Mouse (Mus musculus): ENCODE results near the gene Ttc30b. TPM values are rescaled to one million over a fixed set of nuclear protein-coding genes. Genes with fewer than 3 reads are reported as not detected.
A peak's percentile ranks its signal among the peaks of the same experiment; 100 is the strongest.
"Not testable (repeated sequence)": the region's sequence is repeated elsewhere in the genome, so short reads cannot be mapped to it uniquely, and the experiment has no call there.

Ttc30b gene
- 10 to 100 TPM; 14.7 to 15.4 TPM for total RNA-seq (2021)

GRCm38 (mm10) chr2:75938117-75939063 is at the start of gene Ttc30b:
TSS of gene Ttc30b (minus strand) at chr2:75938585.
- intact Hi-C loops (cut with DNase I) = loop anchor here (5.0 kb wide), 1 partner anchor 34 kb away; no protein-coding TSS in a partner anchor
- DNase-seq (ENCODE audit: low spot score) = peak; percentile 54

- DNase-seq (ENCODE audit: low spot score) = no peak
- intact Hi-C loops (cut with DNase I) = no loop called here
Measured at GRCm38 (mm10) chr2:75987739-75988138, 49.4 kb upstream of the Ttc30b start.

GRCm38 (mm10) chr2:75985124-75985523 is 46.7 kb upstream of the Ttc30b start:
- intact Hi-C loops (cut with DNase I) = no loop called here
- DNase-seq (ENCODE audit: low spot score) = no peak

GRCm38 (mm10) chr2:75983847-75984246 is 45.5 kb upstream of the Ttc30b start:
- intact Hi-C loops (cut with DNase I) = no loop called here
- DNase-seq (ENCODE audit: low spot score) = no peak

DNA sequence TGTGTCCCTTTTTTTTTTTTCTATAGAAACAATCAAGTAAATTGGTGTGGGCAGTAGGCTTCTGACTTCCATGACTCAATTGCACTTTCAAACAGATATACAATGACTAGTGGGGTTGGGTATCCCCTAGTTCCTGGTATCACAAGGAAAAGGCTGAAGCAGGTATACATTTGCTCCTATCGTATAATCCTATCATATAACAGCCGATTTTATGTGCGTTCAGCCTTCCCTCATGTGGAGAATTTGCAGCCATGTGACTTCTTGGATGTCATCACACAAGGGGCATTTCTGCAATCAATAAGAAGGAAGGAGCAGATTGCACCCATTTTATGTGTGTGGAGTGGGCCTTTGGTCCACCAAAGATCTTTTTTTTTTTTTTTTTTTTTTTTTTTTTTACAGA is 44.7 kb upstream of the Ttc30b start:
- intact Hi-C loops (cut with DNase I) = no loop called here
- no peak for DNase-seq (ENCODE audit: low spot score)

DNA sequence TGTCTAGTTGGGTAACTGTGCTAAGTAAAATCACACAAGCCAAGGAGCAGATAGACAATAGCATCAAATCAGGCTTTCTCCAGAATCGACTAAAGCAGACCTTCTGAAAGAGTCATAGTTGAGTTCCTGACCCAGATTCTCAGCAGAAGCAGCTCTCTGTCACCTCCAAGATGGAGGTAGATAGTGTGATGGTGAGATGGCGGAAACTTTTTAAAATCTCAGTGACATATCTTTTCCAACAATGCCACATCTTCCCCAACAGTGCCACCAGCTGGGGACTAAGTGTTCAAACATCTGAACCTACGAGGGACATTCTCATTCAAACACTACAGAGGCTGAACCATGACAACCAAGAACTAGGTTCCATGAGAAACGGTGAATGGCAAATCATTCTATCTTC is 44.2 kb upstream of the Ttc30b start:
- no peak for DNase-seq (ENCODE audit: low spot score)
- intact Hi-C loops (cut with DNase I) = no loop called here

DNA sequence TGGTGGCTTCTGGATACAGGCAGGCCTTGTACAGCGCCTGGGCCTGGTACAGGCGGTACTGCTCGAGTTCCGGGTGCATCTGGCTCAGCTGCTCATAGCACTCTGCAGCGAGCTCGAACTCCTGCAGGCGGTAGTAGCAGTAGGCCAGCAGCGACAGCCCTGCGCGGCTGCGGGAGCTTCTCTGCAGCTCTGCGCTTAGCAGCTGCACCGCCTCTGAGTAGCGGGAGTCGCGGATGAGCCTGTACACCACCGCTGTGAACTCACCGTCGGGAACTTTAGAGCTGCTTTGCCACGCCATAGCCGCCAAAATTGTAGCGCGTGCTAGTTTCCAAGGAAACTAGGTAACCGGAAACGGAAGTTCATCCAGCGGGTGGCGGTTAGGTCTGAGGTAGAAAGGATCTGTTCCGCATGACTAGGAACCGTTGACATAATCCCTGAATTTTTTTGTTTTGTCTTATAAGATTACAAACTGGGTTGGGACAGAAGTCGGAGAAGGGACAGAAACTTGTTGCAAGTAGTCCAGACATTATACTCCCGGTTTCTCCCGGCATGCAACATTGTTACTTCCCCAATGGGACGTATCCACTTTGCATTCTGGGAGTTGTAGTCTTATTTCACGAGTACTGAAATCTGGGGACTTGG is 43.2 kb upstream of the Ttc30b start, which contains the start of gene Ttc30a1:
Ttc30a1 (minus strand) TSS at position 528 of the 642 bp plus-strand sequence.
- intact Hi-C loops (cut with DNase I) = not testable (repeated sequence)
- DNase-seq (ENCODE audit: low spot score) = peak; percentile 55

- intact Hi-C loops (cut with DNase I); DNase-seq (ENCODE audit: low spot score): not testable (repeated sequence)
Measured at GRCm38 (mm10) chr2:75980933-75981439, 42.6 kb upstream of the Ttc30b start.

- DNase-seq (ENCODE audit: low spot score); intact Hi-C loops (cut with DNase I): not testable (repeated sequence)
Measured at GRCm38 (mm10) chr2:75977752-75978368, 39.5 kb upstream of the Ttc30b start, which contains the start of gene Ttc30a2. TSS of gene Ttc30a2 (minus strand) at chr2:75978170.

- intact Hi-C loops (cut with DNase I); DNase-seq (ENCODE audit: low spot score): not testable (repeated sequence)
Measured at GRCm38 (mm10) chr2:75976070-75976469, 37.7 kb upstream of the Ttc30b start.

- intact Hi-C loops (cut with DNase I) = loop anchor here (5.0 kb wide), 1 partner anchor 37 kb away; the partner anchor contains the start of gene Ttc30b
- no peak for DNase-seq (ENCODE audit: low spot score)
Measured at GRCm38 (mm10) chr2:75974131-75974530, 35.7 kb upstream of the Ttc30b start.

DNA sequence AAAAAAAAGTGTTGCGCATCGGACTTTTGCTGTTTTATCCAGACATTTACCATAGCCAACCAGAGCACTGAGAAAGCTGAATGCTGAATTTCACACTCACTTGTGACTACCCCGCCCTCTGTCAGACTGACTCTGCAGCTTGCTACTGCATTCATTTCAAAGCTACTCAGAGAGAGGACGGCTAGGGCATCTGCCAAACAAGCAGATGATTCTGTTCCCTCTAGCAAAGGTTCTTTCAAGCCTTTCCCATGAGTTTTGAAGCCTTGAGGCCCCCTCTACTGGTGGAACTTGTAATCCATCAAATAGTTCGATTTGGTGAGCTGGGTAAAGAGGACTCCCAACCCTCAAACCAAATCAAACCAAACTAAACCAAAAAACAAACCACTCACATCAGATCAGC is 26.6 kb upstream of the Ttc30b start:
- intact Hi-C loops (cut with DNase I) = loop anchor here (1.0 to 5.0 kb wide), 4 partner anchors 38 to 358 kb away; no protein-coding TSS in a partner anchor
- peak; percentile 27 for DNase-seq (ENCODE audit: low spot score)

DNA sequence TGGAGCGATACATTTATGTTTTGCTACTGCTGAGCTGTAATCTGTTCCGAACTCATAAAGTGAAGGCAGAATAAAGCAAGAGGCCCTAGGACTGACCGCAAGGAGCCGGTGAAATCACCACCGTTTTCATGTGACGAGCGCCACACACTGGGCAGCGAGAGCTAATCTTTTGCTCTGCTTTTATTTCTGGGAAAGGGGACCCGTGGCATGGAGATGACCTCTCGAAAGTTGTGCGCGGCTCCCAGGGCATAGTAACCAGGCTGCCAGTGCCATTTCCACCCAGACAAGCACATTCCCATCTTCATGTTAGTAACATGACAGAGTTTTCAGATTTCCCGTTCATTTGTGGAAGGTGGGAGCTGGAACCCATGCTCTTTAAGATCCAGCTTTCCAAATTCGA is 26.1 kb upstream of the Ttc30b start:
- intact Hi-C loops (cut with DNase I) = loop anchor here (1.0 to 5.0 kb wide), 4 partner anchors 37 to 357 kb away; no protein-coding TSS in a partner anchor

GRCm38 (mm10) chr2:75964051-75964450 is 25.7 kb upstream of the Ttc30b start:
- no peak for DNase-seq (ENCODE audit: low spot score)

More for the DNA sequence above, 26.1 kb upstream of the Ttc30b start:
- DNase-seq (ENCODE audit: low spot score) = peak; percentile 50

GRCm38 (mm10) chr2:75963211-75963840 is 24.9 kb upstream of the Ttc30b start:
- intact Hi-C loops (cut with DNase I) = loop anchor here (5.0 kb wide), 3 partner anchors 36 to 356 kb away; no protein-coding TSS in a partner anchor
- no peak for DNase-seq (ENCODE audit: low spot score)

More at GRCm38 (mm10) chr2:75964051-75964450, 25.7 kb upstream of the Ttc30b start:
- intact Hi-C loops (cut with DNase I) = loop anchor here (1.0 to 5.0 kb wide), 4 partner anchors 37 to 357 kb away; no protein-coding TSS in a partner anchor

GRCm38 (mm10) chr2:75960366-75961330 is 22.3 kb upstream of the Ttc30b start:
- intact Hi-C loops (cut with DNase I) = loop anchor here (5.0 kb wide), 3 partner anchors 33 to 353 kb away; no protein-coding TSS in a partner anchor
- DNase-seq (ENCODE audit: low spot score) = peak; percentile 5

DNA sequence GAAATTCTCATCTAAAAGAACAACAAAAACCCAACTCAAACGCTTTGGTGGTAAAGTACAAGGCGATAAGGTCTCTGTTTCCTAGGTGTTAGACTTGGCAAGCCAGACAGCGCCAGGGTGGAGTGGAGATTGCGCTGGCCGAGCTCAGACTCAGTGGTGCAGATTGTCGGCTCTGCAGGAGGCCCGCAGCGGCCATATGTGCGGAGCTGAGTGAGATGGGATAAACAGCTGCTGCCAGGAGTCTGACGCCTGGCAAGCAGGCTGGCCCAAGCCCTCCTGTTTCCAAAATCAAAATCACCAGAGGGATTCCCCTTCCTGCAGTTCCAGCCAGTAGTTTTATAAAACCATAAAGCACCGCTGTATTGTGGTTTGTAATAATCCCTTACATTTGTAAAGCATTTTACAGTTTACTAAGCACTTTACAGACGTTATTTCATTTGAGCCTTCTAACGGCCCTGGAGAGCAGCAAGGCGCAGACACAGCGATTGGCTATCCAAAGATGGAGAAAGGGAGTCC is 21.5 kb upstream of the Ttc30b start:
- no peak for DNase-seq (ENCODE audit: low spot score)
- intact Hi-C loops (cut with DNase I) = loop anchor here (5.0 kb wide), 3 partner anchors 33 to 353 kb away; no protein-coding TSS in a partner anchor
